Mouse (Mus musculus) 3T3-L1 (cell line): ENCODE measurements around the gene Sh3pxd2a.

Source experiments
- DNase-seq: peaks from one replicate; pipeline ENCODE4 v3.0.0-alpha.2; 2015; ENCODE audit warnings: low read depth, low spot score

Sh3pxd2a gene

GRCm38 (mm10) chr19:47279788-47280532, 184.2 kb downstream of the Sh3pxd2a start:
- peak; percentile 88 for DNase-seq

- peak; percentile 35 for DNase-seq
Observed at GRCm38 (mm10) chr19:47279372-47279771, 184.8 kb downstream of the Sh3pxd2a start.

GRCm38 (mm10) chr19:47276730-47277129, 187.5 kb downstream of the Sh3pxd2a start:
- no peak for DNase-seq

GRCm38 (mm10) chr19:47270520-47270919, 193.7 kb downstream of the Sh3pxd2a start:
- no peak for DNase-seq

GRCm38 (mm10) chr19:47269729-47270128, 194.5 kb downstream of the Sh3pxd2a start:
- DNase-seq: peak; percentile 58

GRCm38 (mm10) chr19:47267066-47267465, 197.1 kb downstream of the Sh3pxd2a start:
- no peak for DNase-seq

- no peak for DNase-seq
Observed at GRCm38 (mm10) chr19:47266070-47266801, 198.0 kb downstream of the Sh3pxd2a start.

GRCm38 (mm10) chr19:47264322-47265092, 199.7 kb downstream of the Sh3pxd2a start:
- peak; percentile 91 for DNase-seq

GRCm38 (mm10) chr19:47263621-47264020, 200.6 kb downstream of the Sh3pxd2a start:
- DNase-seq: no peak

GRCm38 (mm10) chr19:47261196-47261595, 203.0 kb downstream of the Sh3pxd2a start:
- DNase-seq: no peak

GRCm38 (mm10) chr19:47259581-47259980, 204.6 kb downstream of the Sh3pxd2a start:
- peak; percentile 71 for DNase-seq

GRCm38 (mm10) chr19:47255919-47256318, 208.3 kb downstream of the Sh3pxd2a start:
- DNase-seq: no peak

- DNase-seq: no peak
Observed at GRCm38 (mm10) chr19:47255036-47255435, 209.2 kb downstream of the Sh3pxd2a start.

GRCm38 (mm10) chr19:47253053-47253628, 211.1 kb downstream of the Sh3pxd2a start:
- no peak for DNase-seq

GRCm38 (mm10) chr19:47250931-47251330, 213.3 kb downstream of the Sh3pxd2a start:
- DNase-seq: no peak

- DNase-seq: no peak
Observed at GRCm38 (mm10) chr19:47248906-47249568, 215.2 kb downstream of the Sh3pxd2a start.

GRCm38 (mm10) chr19:47248296-47248695, 215.9 kb downstream of the Sh3pxd2a start:
- DNase-seq: no peak

- no peak for DNase-seq
Observed at GRCm38 (mm10) chr19:47247791-47248190, 216.4 kb downstream of the Sh3pxd2a start.

- DNase-seq: no peak
Observed at GRCm38 (mm10) chr19:47245512-47245911, 218.7 kb downstream of the Sh3pxd2a start.

- DNase-seq: no peak
Observed at GRCm38 (mm10) chr19:47242227-47242626, 222.0 kb downstream of the Sh3pxd2a start.

GRCm38 (mm10) chr19:47240957-47241356, 223.2 kb downstream of the Sh3pxd2a start:
- DNase-seq: no peak
